Mouse (Mus musculus): Measurements from ENCODE around the gene Tapbp. TPM values are rescaled to one million over a fixed set of nuclear protein-coding genes. Genes with fewer than 3 reads are reported as not detected.
"Not testable (repeated sequence)": the region's sequence is repeated elsewhere in the genome, so short reads cannot be mapped to it uniquely, and the experiment has no call there.

Tapbp gene
- polyA plus RNA-seq, 1 experiment from 2014 or later: 29.1 TPM

DNA sequence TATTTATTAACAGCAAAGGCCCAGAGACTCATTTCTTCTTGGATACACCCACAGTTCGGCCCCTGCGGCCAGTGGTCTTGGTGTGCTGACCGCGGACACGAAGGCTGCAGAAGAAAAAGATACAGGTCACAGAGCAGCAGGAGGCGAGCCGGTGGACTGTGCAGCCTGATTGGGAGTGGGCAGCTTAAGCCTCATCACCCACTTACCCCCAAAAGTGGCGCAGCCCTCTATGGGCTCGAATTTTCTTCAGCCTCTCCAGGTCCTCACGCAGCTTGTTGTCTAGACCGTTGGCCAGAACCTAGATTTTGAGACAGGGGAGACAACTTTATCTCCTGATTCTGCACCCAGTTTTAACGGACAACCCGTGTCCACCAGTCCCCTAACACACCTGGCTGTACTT, 36.3 kb downstream of the Tapbp start:
- Histone ChIP-seq H3K4me2 (peak overlapping the region; percentile 100), H3K4me3 (ENCODE audit: low read depth, low read length) (peak overlapping the region; percentile 85), H3K36me3 (ENCODE audit: control insufficient read depth, insufficient read depth, low read length) (peaks cover 38% of the 10 kb centered on the region), H3K4me1 (replicated peaks; ENCODE audit: control insufficient read depth, insufficient read depth, low read length) (peaks cover 48% of the 10 kb centered on the region), H3K9ac (ENCODE audit: low read depth, low read length) (peak overlapping the region; percentile 97; the same call in 1 of the 2 replicates), H3K27ac (ENCODE audit: low read depth, low read length) (peak overlapping the region; percentile 90)
- not testable (repeated sequence) for ATAC-seq (replicated peaks; ENCODE audit: low FRiP score); H3K27me3 ChIP-seq (replicated peaks; ENCODE audit: control insufficient read depth, insufficient read depth, low read length); H3K9me3 ChIP-seq (ENCODE audit: control insufficient read depth, low read length); DNase-seq (ENCODE audit: low spot score)
- 66% methylated on average over 13 of the region's 13 CpGs for WGBS

DNA sequence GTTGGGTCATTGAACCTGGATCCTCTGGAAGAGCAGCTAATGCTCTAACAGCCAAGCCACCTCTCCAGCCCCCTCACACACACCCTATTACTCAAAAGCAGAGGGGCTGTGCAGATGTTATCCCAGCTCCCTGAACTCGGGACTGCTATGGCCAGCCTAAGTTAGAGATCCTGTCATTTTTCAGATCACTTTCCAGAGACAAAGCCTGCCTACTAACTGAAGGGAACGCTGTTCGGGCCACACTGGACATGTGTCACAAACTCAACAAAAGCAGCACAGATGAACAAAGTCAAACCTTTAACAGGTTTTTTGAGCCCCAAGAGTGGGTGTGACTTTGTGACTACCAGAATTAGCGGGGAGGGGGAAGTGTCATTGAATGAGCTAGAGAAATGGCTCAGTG, 37.2 kb downstream of the Tapbp start:
- no peak for ATAC-seq (replicated peaks; ENCODE audit: low FRiP score)
- 64% methylated on average over 4 of the region's 4 CpGs for WGBS
- Histone ChIP-seq H3K27ac (ENCODE audit: low read depth, low read length) (peak overlapping the region; percentile 90), H3K4me2 (peak overlapping the region; percentile 100), H3K9ac (ENCODE audit: low read depth, low read length) (peak overlapping the region; percentile 97), H3K4me3 (ENCODE audit: low read depth, low read length) (peak overlapping the region; percentile 85), H3K9me3 (ENCODE audit: control insufficient read depth, low read length) (no peaks in the 10 kb centered on the region), H3K4me1 (replicated peaks; ENCODE audit: control insufficient read depth, insufficient read depth, low read length) (peaks cover 50% of the 10 kb centered on the region), H3K27me3 (replicated peaks; ENCODE audit: control insufficient read depth, insufficient read depth, low read length) (no peaks in the 10 kb centered on the region), H3K36me3 (ENCODE audit: control insufficient read depth, insufficient read depth, low read length) (peaks cover 34% of the 10 kb centered on the region)
- DNase-seq (ENCODE audit: low spot score): no peak

DNA sequence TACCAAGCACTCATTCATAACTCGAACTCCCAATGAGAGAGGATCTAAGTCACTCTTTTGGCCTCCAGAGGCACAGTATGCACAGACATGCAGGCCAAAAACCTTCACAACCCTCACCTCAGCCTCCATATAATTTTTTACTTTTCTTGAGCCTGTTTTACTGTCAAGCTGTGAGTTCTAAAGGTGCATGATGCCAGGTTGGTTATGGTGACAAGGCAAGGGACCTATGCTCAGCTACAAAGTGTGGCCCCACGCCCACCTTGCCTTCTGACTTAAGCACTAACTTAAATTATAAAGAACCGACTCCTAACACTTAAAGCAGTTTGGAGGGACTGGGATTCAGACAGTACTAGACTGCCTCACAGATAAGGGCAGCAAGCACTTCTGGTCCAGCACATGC, 37.6 kb downstream of the Tapbp start:
- Histone ChIP-seq H3K9me3 (ENCODE audit: control insufficient read depth, low read length) (no peaks in the 10 kb centered on the region), H3K27me3 (replicated peaks; ENCODE audit: control insufficient read depth, insufficient read depth, low read length) (no peaks in the 10 kb centered on the region), H3K9ac (ENCODE audit: low read depth, low read length) (peak overlapping the region; percentile 97), H3K27ac (ENCODE audit: low read depth, low read length) (peak overlapping the region; percentile 90), H3K4me1 (replicated peaks; ENCODE audit: control insufficient read depth, insufficient read depth, low read length) (peaks cover 50% of the 10 kb centered on the region), H3K36me3 (ENCODE audit: control insufficient read depth, insufficient read depth, low read length) (peaks cover 34% of the 10 kb centered on the region), H3K4me2 (peak overlapping the region; percentile 100), H3K4me3 (ENCODE audit: low read depth, low read length) (peak overlapping the region; percentile 85)
- ATAC-seq (replicated peaks; ENCODE audit: low FRiP score) (no peak), DNase-seq (ENCODE audit: low spot score) (no peak)
- 61% methylated on average over 3 of the region's 3 CpGs for WGBS

DNA sequence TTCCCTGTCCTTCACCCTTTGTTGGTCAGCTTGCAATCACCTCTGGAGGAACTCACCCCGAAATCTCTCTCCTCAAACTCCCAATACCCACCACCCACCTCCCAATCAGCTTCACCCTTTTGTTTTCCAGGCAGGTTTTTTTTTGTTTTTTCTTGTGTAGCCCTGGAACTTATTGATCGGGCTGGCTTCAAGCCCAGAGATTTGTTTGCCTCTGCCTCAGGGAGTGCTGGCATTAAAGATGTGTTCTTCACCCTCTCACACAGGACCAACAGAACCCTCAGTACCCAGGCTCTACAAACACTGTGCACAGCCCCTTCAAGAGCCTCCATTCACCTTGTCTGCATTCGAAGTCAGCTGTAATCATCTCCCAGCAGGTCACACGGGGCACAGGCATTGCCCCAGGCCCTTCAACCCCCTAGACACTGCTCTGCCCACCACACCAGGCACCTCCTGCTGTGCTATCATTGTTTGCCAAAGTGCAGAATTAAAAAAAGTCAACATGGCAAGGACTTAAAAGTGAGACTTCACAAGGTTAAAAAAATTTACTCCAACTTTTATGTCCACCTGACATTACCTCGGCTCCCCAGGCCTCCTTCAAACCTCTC, 38.4 kb downstream of the Tapbp start:
- ATAC-seq (replicated peaks; ENCODE audit: low FRiP score) (no peak), DNase-seq (ENCODE audit: low spot score) (no peak)
- Histone ChIP-seq H3K4me2 (peak overlapping the region; percentile 100), H3K9ac (ENCODE audit: low read depth, low read length) (peak overlapping the region; percentile 97), H3K27ac (ENCODE audit: low read depth, low read length) (peak overlapping the region; percentile 90), H3K36me3 (ENCODE audit: control insufficient read depth, insufficient read depth, low read length) (peaks cover 37% of the 10 kb centered on the region), H3K9me3 (ENCODE audit: control insufficient read depth, low read length) (no peaks in the 10 kb centered on the region), H3K27me3 (replicated peaks; ENCODE audit: control insufficient read depth, insufficient read depth, low read length) (no peaks in the 10 kb centered on the region), H3K4me1 (replicated peaks; ENCODE audit: control insufficient read depth, insufficient read depth, low read length) (peaks cover 50% of the 10 kb centered on the region), H3K4me3 (ENCODE audit: low read depth, low read length) (peak overlapping the region; percentile 85)
- 28% methylated on average over 5 of the region's 5 CpGs for WGBS

DNA sequence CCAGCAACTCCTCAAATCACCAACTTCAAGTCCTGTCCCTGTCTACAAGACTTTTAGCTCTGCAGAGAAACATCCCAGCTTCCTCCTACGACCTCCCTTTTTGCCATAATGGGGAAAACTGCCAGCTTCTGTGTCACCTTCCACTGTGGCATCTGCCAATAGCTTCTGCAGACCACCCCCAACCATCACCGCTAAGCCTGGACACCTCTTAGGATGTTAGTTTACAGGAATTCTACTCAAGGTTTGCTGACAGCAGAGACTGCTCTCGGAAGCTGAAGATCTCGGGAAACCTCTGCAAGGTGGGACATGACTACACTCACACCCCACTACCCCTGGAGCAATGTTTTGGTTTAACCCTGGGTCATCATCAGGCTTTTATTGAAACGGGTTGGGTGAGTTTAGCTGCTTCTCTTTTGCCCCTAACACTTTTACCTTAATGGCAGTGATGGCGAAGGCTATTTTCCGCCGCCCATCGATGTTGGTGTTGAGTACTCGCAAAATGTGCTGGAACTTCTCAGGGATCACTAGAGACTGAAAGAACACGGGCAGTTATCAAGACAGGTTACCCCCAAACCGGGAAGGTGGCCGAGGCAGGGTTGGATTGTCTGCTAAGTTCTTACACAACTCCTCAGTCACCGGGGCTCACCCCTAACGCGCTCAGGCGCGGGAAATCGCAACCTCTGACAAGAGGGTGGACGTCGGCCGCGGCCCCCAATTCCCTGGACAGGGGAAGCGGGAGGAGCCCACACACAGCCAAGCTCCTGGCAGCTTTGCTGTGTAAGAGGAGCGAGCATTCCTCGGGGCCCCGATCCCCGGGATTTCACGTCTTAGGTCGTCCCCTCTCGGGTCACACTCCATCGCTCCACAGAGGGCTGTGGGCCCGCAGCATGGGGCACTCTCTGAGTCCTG, 39.2 kb downstream of the Tapbp start:
- Histone ChIP-seq H3K9ac (ENCODE audit: low read depth, low read length) (peak overlapping the region; percentile 97), H3K4me2 (peak overlapping the region; percentile 100), H3K27me3 (replicated peaks; ENCODE audit: control insufficient read depth, insufficient read depth, low read length) (no peaks in the 10 kb centered on the region), H3K27ac (ENCODE audit: low read depth, low read length) (peak overlapping the region; percentile 90), H3K9me3 (ENCODE audit: control insufficient read depth, low read length) (no peaks in the 10 kb centered on the region), H3K4me1 (replicated peaks; ENCODE audit: control insufficient read depth, insufficient read depth, low read length) (peaks cover 48% of the 10 kb centered on the region), H3K4me3 (ENCODE audit: low read depth, low read length) (peak overlapping the region; percentile 85), H3K36me3 (ENCODE audit: control insufficient read depth, insufficient read depth, low read length) (peaks cover 38% of the 10 kb centered on the region)
- DNase-seq (ENCODE audit: low spot score) (no peak), ATAC-seq (replicated peaks; ENCODE audit: low FRiP score) (0 out of 2 replicates have a peak, but pooled peaks have one; percentile 0)
- under 1% methylated on average over 33 of the region's 33 CpGs for WGBS

DNA sequence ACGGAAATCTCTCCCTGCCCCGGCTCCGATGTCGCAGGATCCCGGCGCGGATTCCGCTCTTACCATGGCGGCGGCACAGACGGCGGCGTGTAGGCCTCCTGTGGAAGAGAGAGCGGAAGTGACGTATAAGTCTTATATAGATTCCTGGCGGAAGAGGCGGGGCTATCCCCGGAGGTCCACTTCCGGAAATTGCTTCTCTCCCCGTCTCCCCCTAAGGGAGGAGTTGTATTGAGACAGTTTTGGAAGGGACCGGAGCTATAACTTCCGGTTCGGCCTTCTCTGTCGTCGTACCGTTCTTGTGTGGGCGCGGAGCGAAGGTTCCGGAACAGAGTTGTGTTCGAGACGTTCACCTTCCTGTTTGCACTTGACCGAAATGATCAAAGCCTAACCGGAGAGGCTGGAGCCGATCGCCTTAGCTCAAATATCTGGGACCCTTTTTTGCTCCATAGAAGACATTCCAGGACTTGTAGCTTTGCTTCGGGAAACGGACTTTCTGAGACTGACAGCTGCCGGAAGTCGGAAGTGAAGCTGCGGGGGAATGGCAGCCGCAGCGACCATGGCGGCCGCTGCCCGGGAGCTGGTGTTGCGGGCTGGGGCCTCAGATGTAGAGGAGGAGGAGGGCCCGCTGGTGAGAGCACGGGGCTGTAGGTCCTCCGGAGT, 40.0 kb downstream of the Tapbp start, which contains the start of the genes Vps52 and Rps18:
Vps52 (plus strand) TSS at position 258 of the 660 bp plus-strand sequence.
Rps18 (minus strand) TSS at position 447 of the 660 bp plus-strand sequence.
- H3K4me1 ChIP-seq (replicated peaks; ENCODE audit: control insufficient read depth, insufficient read depth, low read length): peaks cover 40% of the 10 kb centered on the region
- no peaks in the 10 kb centered on the region for H3K9me3 ChIP-seq (ENCODE audit: control insufficient read depth, low read length)

DNA sequence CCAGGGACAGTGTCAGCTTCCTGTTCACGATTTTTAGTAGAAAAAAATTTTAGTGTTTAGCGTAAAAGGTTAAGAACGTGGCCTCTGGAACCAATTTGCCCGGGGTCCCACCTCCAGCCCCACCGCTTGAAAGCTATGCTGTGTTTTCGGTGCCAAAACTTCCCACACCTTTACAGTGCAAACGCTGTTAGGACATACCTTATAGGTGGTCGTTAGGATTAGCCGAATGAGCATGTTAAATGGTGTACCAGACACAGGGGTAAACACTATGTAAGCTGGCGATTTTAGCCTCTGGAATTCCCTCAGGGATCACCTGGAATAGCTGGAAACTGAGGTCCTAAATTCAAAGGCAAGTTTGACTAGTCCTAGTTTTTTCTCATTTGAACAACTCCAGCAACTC, 40.6 kb downstream of the Tapbp start:
- peak overlapping the region; percentile 85 for H3K4me3 ChIP-seq (ENCODE audit: low read depth, low read length)
- H3K9me3 ChIP-seq (ENCODE audit: control insufficient read depth, low read length): no peaks in the 10 kb centered on the region
- H3K4me2 ChIP-seq: peak overlapping the region; percentile 100
- DNase-seq (ENCODE audit: low spot score): no peak
- WGBS: 5% methylated on average over 10 of the region's 10 CpGs
- peaks cover 49% of the 10 kb centered on the region for H3K36me3 ChIP-seq (ENCODE audit: control insufficient read depth, insufficient read depth, low read length)
- ATAC-seq (replicated peaks; ENCODE audit: low FRiP score): no peak
- no peaks in the 10 kb centered on the region for H3K27me3 ChIP-seq (replicated peaks; ENCODE audit: control insufficient read depth, insufficient read depth, low read length)
- H3K4me1 ChIP-seq (replicated peaks; ENCODE audit: control insufficient read depth, insufficient read depth, low read length): peaks cover 34% of the 10 kb centered on the region
- H3K27ac ChIP-seq (ENCODE audit: low read depth, low read length): peak overlapping the region; percentile 90
- peak overlapping the region; percentile 97 for H3K9ac ChIP-seq (ENCODE audit: low read depth, low read length)

More for the DNA sequence above, 40.0 kb downstream of the Tapbp start, which contains the start of the genes Vps52 and Rps18:
- Histone ChIP-seq H3K9ac (ENCODE audit: low read depth, low read length) (peak within 1 kb of the TSS; percentile 97), H3K27me3 (replicated peaks; ENCODE audit: control insufficient read depth, insufficient read depth, low read length) (no peaks in the 10 kb centered on the region), H3K4me3 (ENCODE audit: low read depth, low read length) (peak within 1 kb of the TSS; percentile 85), H3K36me3 (ENCODE audit: control insufficient read depth, insufficient read depth, low read length) (peaks cover 46% of the 10 kb centered on the region), H3K4me2 (peak within 1 kb of the TSS; percentile 100), H3K27ac (ENCODE audit: low read depth, low read length) (peak within 1 kb of the TSS; percentile 90)
- ATAC-seq (replicated peaks; ENCODE audit: low FRiP score): peak; percentile 78
- peak; percentile 93 for DNase-seq (ENCODE audit: low spot score)
- 1% methylated on average over 50 of the region's 50 CpGs for WGBS

DNA sequence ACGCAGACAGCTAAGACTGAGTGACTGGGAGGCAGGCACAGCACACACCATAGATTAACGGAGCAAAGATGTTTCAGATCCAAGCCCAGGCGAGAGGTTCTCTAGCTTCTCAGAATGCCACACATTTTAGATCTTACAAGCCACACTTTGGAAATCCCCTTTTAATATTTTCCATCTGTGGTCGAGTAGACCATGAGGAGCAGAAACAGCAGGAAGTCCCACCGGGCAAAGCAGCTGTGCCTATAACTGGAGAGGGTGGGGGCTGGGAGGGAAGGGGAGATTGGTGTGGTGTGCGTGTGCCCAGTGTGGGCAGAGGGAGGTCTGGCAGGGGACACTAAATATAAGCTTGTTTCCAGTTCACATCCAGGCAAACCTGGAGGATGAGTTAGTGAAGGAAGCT, 41.8 kb downstream of the Tapbp start:
- H3K4me2 ChIP-seq: no peak overlapping the region
- H3K27ac ChIP-seq (ENCODE audit: low read depth, low read length): no peak overlapping the region
- no peak overlapping the region for H3K9ac ChIP-seq (ENCODE audit: low read depth, low read length)
- ATAC-seq (replicated peaks; ENCODE audit: low FRiP score) (no peak), DNase-seq (ENCODE audit: low spot score) (no peak)
- WGBS: 83% methylated on average over 6 of the region's 6 CpGs
- no peaks in the 10 kb centered on the region for H3K27me3 ChIP-seq (replicated peaks; ENCODE audit: control insufficient read depth, insufficient read depth, low read length)
- H3K9me3 ChIP-seq (ENCODE audit: control insufficient read depth, low read length): no peaks in the 10 kb centered on the region
- H3K36me3 ChIP-seq (ENCODE audit: control insufficient read depth, insufficient read depth, low read length): peaks cover 48% of the 10 kb centered on the region
- H3K4me1 ChIP-seq (replicated peaks; ENCODE audit: control insufficient read depth, insufficient read depth, low read length): peaks cover 23% of the 10 kb centered on the region
- no peak overlapping the region for H3K4me3 ChIP-seq (ENCODE audit: low read depth, low read length)

Data from liver, embryonic 11.5 days (tissue).